Mouse (Mus musculus): ENCODE data around the gene Kdm4a.

DNA sequence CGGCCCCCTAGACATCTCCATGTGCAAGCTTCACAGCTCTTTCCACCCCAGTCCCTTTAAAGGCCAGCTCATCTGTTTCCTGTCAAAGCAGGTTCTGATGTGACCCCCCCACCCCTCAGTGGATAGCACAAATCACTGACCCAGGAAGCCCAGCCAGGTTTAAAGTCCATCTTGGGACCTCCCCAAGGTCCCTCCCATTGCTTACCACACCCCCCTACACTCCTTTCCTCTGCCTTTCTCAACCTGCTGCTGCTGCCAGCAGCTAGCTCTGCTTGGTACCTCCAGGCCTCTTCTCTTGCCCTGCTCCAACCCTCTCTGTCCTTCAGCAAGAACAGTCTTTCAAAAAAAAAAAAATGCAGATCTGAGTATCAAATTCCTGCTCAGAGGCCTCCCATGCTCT, 35.0 kb upstream of the Kdm4a start:
- TF ChIP-seq POLR2A (IDR thresholded peaks at IDR 0.05; ENCODE audit: low read depth, low read length) (no peak), CTCF (conservative IDR thresholded peaks at IDR 0.05; ENCODE audit: insufficient read depth, insufficient read length, low read depth, low read length) (no peak)
